ENCODE assay signal across 16 mouse cellular contexts in the genomic region with DNA sequence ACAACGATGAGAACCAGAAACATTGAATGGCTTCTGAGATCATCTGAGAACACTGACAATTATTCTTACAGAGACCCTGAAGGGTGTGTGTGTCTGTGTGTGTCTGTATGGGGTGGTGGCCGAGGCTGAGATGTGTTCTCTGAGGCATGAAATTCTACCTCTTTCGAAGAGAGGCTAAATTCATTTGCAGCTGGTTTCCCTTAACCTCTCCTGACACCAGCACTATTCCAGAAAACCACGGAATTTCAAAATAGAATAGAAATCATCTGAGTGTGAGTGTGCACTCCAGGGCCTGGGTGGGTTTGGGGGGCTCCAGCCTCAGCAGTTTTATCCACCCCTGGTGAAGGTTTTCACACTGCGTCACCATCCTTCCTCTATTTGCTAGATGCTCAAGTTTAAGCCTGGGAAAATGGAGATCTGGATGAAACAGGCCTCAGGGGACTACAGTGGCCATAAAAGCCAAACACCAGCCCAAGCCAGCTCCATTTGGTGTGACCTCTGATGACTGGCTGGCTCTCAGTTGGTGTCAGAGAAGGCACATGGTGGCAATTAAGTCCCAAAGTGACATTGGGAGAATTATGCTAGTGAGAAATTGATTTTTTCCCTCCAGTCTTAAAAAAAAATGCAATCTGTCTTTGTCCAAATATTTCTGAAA. TPM values are rescaled to one million over a fixed set of nuclear protein-coding genes. Genes with fewer than 3 reads are reported as not detected.
DNase-seq lines count a peak whose midpoint lies in the region; ATAC-seq lines count a peak whose summit lies in the region.
"Had no signal": no experiment of that assay in that cellular context is flagged by ENCODE, and none has a peak within 500 bp of the region (broad histone marks: within the 10 kb centered on the region; RNA-seq: fewer than 3 reads in every experiment).

No protein-coding gene starts in this region.

- H3K27me3 ChIP-seq in hindbrain, embryonic 12.5 days: no peaks in the 10 kb centered on the region
- no peaks in the 10 kb centered on the region for H3K27me3 ChIP-seq in hindbrain, embryonic 16.5 days (replicated peaks; ENCODE audit: control insufficient read depth, insufficient read depth, low read length)
- H3K27me3 ChIP-seq in neural tube, embryonic 11.5 days (ENCODE audit: control insufficient read depth, insufficient read depth, low read length): no peaks in the 10 kb centered on the region
- H3K27me3 ChIP-seq in embryonic facial prominence, embryonic 15.5 days: no peaks in the 10 kb centered on the region
- no peaks in the 10 kb centered on the region for H3K27me3 ChIP-seq in neural tube, embryonic 13.5 days
- H3K27me3 ChIP-seq in heart, embryonic 12.5 days (replicated peaks): no peaks in the 10 kb centered on the region
- H3K27me3 ChIP-seq: forebrain, embryonic 12.5 days; neural tube, embryonic 12.5 days had no signal

- 48% methylated on average over 5 of the region's 5 CpGs for WGBS in hindbrain, embryonic 12.5 days
- WGBS in hindbrain, embryonic 16.5 days: 45% methylated on average over 5 of the region's 5 CpGs
- 39% methylated on average over 5 of the region's 5 CpGs for WGBS in neural tube, embryonic 11.5 days
- 40% methylated on average over 5 of the region's 5 CpGs for whole genome bisulfite sequencing in embryonic facial prominence, embryonic 15.5 days
- 38% methylated on average over 5 of the region's 5 CpGs for WGBS in neural tube, embryonic 13.5 days
- WGBS in heart, embryonic 12.5 days: 84% methylated on average over 5 of the region's 5 CpGs

- DNase-seq in neural tube, embryonic 11.5 days (ENCODE audit: low spot score): no peak
- DNase-seq in neural tube, embryonic 10.5 days (ENCODE audit: extremely low spot score, low spot score): no peak
- DNase-seq in ovary, postnatal 14 days (ENCODE audit: low spot score): no peak
- DNase-seq: B cell, adult 2 months; cerebellum, adult 11-12 months; kidney, postnatal 14 days; left cerebral cortex, postnatal 4 days; lung, postnatal 14 days had no signal

- H3K36me3 ChIP-seq in hindbrain, embryonic 12.5 days: no peaks in the 10 kb centered on the region
- H3K36me3 ChIP-seq in hindbrain, embryonic 16.5 days (ENCODE audit: control insufficient read depth, insufficient read depth, low read length): no peaks in the 10 kb centered on the region
- H3K36me3 ChIP-seq in neural tube, embryonic 11.5 days (ENCODE audit: control insufficient read depth, insufficient read depth, low read length): no peaks in the 10 kb centered on the region
- no peaks in the 10 kb centered on the region for H3K36me3 ChIP-seq in embryonic facial prominence, embryonic 15.5 days
- no peaks in the 10 kb centered on the region for H3K36me3 ChIP-seq in neural tube, embryonic 13.5 days
- H3K36me3 ChIP-seq in heart, embryonic 12.5 days: peaks cover 6% of the 10 kb centered on the region
- H3K36me3 ChIP-seq: forebrain, embryonic 12.5 days; neural tube, embryonic 12.5 days had no signal

- peaks cover 5% of the 10 kb centered on the region; the same call in 1 of the 2 replicates for H3K4me1 ChIP-seq in hindbrain, embryonic 12.5 days
- 0 out of 2 replicates have a peak, but pooled peaks cover 2% of the 10 kb centered on the region for H3K4me1 ChIP-seq in hindbrain, embryonic 16.5 days (ENCODE audit: control insufficient read depth, insufficient read depth, low read depth, low read length)
- H3K4me1 ChIP-seq in neural tube, embryonic 11.5 days (ENCODE audit: control insufficient read depth, insufficient read depth, low read length): no peaks in the 10 kb centered on the region; the same call in 1 of the 2 replicates
- peaks cover 33% of the 10 kb centered on the region for H3K4me1 ChIP-seq in embryonic facial prominence, embryonic 15.5 days
- H3K4me1 ChIP-seq in neural tube, embryonic 13.5 days (replicated peaks): peaks cover 38% of the 10 kb centered on the region
- H3K4me1 ChIP-seq in heart, embryonic 12.5 days (replicated peaks): peaks cover 6% of the 10 kb centered on the region; the same call in 1 of the 2 replicates

- peak overlapping the region; percentile 32; the same call in 1 of the 2 replicates for H3K27ac ChIP-seq in hindbrain, embryonic 12.5 days
- no peak overlapping the region for H3K27ac ChIP-seq in hindbrain, embryonic 16.5 days (ENCODE audit: low read depth, low read length)
- H3K27ac ChIP-seq in neural tube, embryonic 11.5 days (ENCODE audit: low read depth, low read length): 0 out of 2 replicates have a peak overlapping the region, but pooled peaks have one; percentile 5
- H3K27ac ChIP-seq in embryonic facial prominence, embryonic 15.5 days (replicated peaks): 0 out of 2 replicates have a peak overlapping the region, but pooled peaks have one; percentile 22
- 0 out of 2 replicates have a peak overlapping the region, but pooled peaks have one; percentile 23 for H3K27ac ChIP-seq in neural tube, embryonic 13.5 days (replicated peaks)
- no peak overlapping the region for H3K27ac ChIP-seq in heart, embryonic 12.5 days (ENCODE audit: poor library complexity, severe bottlenecking)
- H3K27ac ChIP-seq: forebrain, embryonic 12.5 days; neural tube, embryonic 12.5 days had no signal

- no peak overlapping the region for H3K4me3 ChIP-seq in hindbrain, embryonic 12.5 days
- H3K4me3 ChIP-seq in hindbrain, embryonic 16.5 days (ENCODE audit: low read length): no peak overlapping the region
- H3K4me3 ChIP-seq in neural tube, embryonic 11.5 days (ENCODE audit: low read depth, low read length): no peak overlapping the region
- no peak overlapping the region for H3K4me3 ChIP-seq in embryonic facial prominence, embryonic 15.5 days (replicated peaks)
- no peak overlapping the region for H3K4me3 ChIP-seq in neural tube, embryonic 13.5 days
- H3K4me3 ChIP-seq in heart, embryonic 12.5 days: no peak overlapping the region
- H3K4me3 ChIP-seq: forebrain, embryonic 12.5 days; neural tube, embryonic 12.5 days had no signal

- H3K9ac ChIP-seq in hindbrain, embryonic 12.5 days: no peak overlapping the region
- no peak overlapping the region for H3K9ac ChIP-seq in hindbrain, embryonic 16.5 days (ENCODE audit: low read depth, low read length)
- H3K9ac ChIP-seq in neural tube, embryonic 11.5 days (ENCODE audit: low read length): no peak overlapping the region
- no peak overlapping the region for H3K9ac ChIP-seq in embryonic facial prominence, embryonic 15.5 days
- no peak overlapping the region for H3K9ac ChIP-seq in neural tube, embryonic 13.5 days
- H3K9ac ChIP-seq in heart, embryonic 12.5 days: no peak overlapping the region
- H3K9ac ChIP-seq: forebrain, embryonic 12.5 days; neural tube, embryonic 12.5 days had no signal

- H3K4me2 ChIP-seq in hindbrain, embryonic 12.5 days (replicated peaks): no peak overlapping the region
- no peak overlapping the region for H3K4me2 ChIP-seq in hindbrain, embryonic 16.5 days (ENCODE audit: low read length)
- H3K4me2 ChIP-seq in neural tube, embryonic 11.5 days (ENCODE audit: low read depth): no peak overlapping the region
- H3K4me2 ChIP-seq in embryonic facial prominence, embryonic 15.5 days (replicated peaks): no peak overlapping the region
- no peak overlapping the region for H3K4me2 ChIP-seq in neural tube, embryonic 13.5 days
- no peak overlapping the region for H3K4me2 ChIP-seq in heart, embryonic 12.5 days
- H3K4me2 ChIP-seq: forebrain, embryonic 12.5 days; midbrain, embryonic 11.5 days; neural tube, embryonic 12.5 days had no signal

- H3K9me3 ChIP-seq in hindbrain, embryonic 12.5 days (replicated peaks): no peaks in the 10 kb centered on the region; the same call in 1 of the 2 replicates
- H3K9me3 ChIP-seq in hindbrain, embryonic 16.5 days (ENCODE audit: control insufficient read depth, low read length): no peaks in the 10 kb centered on the region
- no peaks in the 10 kb centered on the region for H3K9me3 ChIP-seq in neural tube, embryonic 11.5 days (ENCODE audit: control insufficient read depth, low read length)
- no peaks in the 10 kb centered on the region for H3K9me3 ChIP-seq in embryonic facial prominence, embryonic 15.5 days (replicated peaks)
- H3K9me3 ChIP-seq in neural tube, embryonic 13.5 days: no peaks in the 10 kb centered on the region
- no peaks in the 10 kb centered on the region for H3K9me3 ChIP-seq in heart, embryonic 12.5 days (replicated peaks)
- H3K9me3 ChIP-seq: forebrain, embryonic 12.5 days; neural tube, embryonic 12.5 days had no signal

- ATAC-seq in hindbrain, embryonic 12.5 days (ENCODE audit: low FRiP score): no peak
- ATAC-seq in hindbrain, embryonic 16.5 days: no peak
- ATAC-seq in neural tube, embryonic 11.5 days (ENCODE audit: insufficient read depth, low FRiP score, low TSS enrichment): no peak
- ATAC-seq in embryonic facial prominence, embryonic 15.5 days (ENCODE audit: insufficient number of reproducible peaks, low FRiP score, low TSS enrichment, low read depth): no peak; the same call in 1 of the 2 replicates
- ATAC-seq in neural tube, embryonic 13.5 days (ENCODE audit: low read depth): no peak
- ATAC-seq in heart, embryonic 12.5 days (ENCODE audit: insufficient number of reproducible peaks, low FRiP score): no peak

RNA-seq across cellular contexts. Expression of a gene that starts 56.6 kb away (rescaled TPM):
- polyA plus RNA-seq in hindbrain, embryonic 12.5 days (2016; fragmentation: Nextera tagmentation; extraction: Ambion mirVana): 13.3 and 17.2 TPM in 2 replicates
- polyA plus RNA-seq in hindbrain, embryonic 16.5 days (2015; fragmentation: Nextera tagmentation; extraction: Ambion mirVana): 8.6 and 8.7 TPM in 2 replicates
- polyA plus RNA-seq in neural tube, embryonic 11.5 days (2014; fragmentation: Nextera tagmentation; extraction: Ambion mirVana): 6.5 and 8.4 TPM in 2 replicates
- 7.4 and 8.7 TPM in 2 replicates for polyA plus RNA-seq in embryonic facial prominence, embryonic 15.5 days (2015; fragmentation: Nextera tagmentation; extraction: Ambion mirVana)
- polyA plus RNA-seq in neural tube, embryonic 13.5 days (2015; fragmentation: Nextera tagmentation; extraction: Ambion mirVana): 10.4 and 10.5 TPM in 2 replicates
- 25.1 and 28.1 TPM in 2 replicates for polyA plus RNA-seq in heart, embryonic 12.5 days (2016; fragmentation: Nextera tagmentation; extraction: Ambion mirVana)

Comparison
In these comparisons a context has a peak if more than half of its experiments do, and no peak if none do; other contexts are left out.
1. H3K27ac ChIP-seq: peak in hindbrain, embryonic 12.5 days (single experiment), neural tube, embryonic 11.5 days (single experiment), embryonic facial prominence, embryonic 15.5 days (single experiment) and neural tube, embryonic 13.5 days (single experiment); none in hindbrain, embryonic 16.5 days (single experiment) and heart, embryonic 12.5 days (single experiment).